Mouse (Mus musculus) embryonic facial prominence, embryonic 12.5 days (tissue): ENCODE results near the gene Rab31. TPM values are rescaled to one million over a fixed set of nuclear protein-coding genes. Genes with fewer than 3 reads are reported as not detected.
A peak's percentile ranks its signal among the peaks of the same experiment; 100 is the strongest.

Experiments
- ATAC-seq: fragments of 200-750 bp; cut with Nextera tagmentation; 2 replicates; pipeline ENCODE4 v1.8.0; 2017; ENCODE audit not compliant: insufficient number of reproducible peaks, insufficient read depth, low FRiP score, low TSS enrichment
- H3K27ac ChIP-seq: fragments of 300-500 bp; sonication (generic); 2 replicates; pipeline ENCODE4 v1.5.1; 2016; ENCODE audit warnings: mild to moderate bottlenecking
- H3K27me3 ChIP-seq: fragments of 300-500 bp; sonication (generic); 2 replicates; pipeline ENCODE4 v1.6.1; 2016; ENCODE audit warnings: mild to moderate bottlenecking, moderate library complexity
- H3K36me3 ChIP-seq: fragments of 300-500 bp; sonication (generic); 2 replicates; pipeline ENCODE4 v1.6.1; 2016; ENCODE audit warnings: mild to moderate bottlenecking
- H3K4me1 ChIP-seq: fragments of 300-500 bp; sonication (generic); 2 replicates; pipeline ENCODE4 v1.6.1; 2016
- H3K4me2 ChIP-seq: fragments of 300-500 bp; sonication (generic); replicated peaks from 2 replicates; pipeline ENCODE4 v1.6.1; 2016; ENCODE audit warnings: mild to moderate bottlenecking, moderate library complexity
- H3K4me3 ChIP-seq: fragments of 300-500 bp; sonication (generic); 2 replicates; pipeline ENCODE4 v1.5.1; 2016; ENCODE audit warnings: mild to moderate bottlenecking
- H3K9ac ChIP-seq: fragments of 300-500 bp; sonication (generic); 2 replicates; pipeline ENCODE4 v1.6.1; 2016; ENCODE audit warnings: mild to moderate bottlenecking, moderate library complexity
- H3K9me3 ChIP-seq: fragments of 300-500 bp; sonication (generic); 2 replicates; pipeline ENCODE4 v1.6.1; 2016; ENCODE audit warnings: mild to moderate bottlenecking, moderate library complexity
- WGBS: fragments of 180-500 bp; shearing (Covaris S2); methylation state at CpG from one replicate; pipeline ENCODE4 v1.1.7; 2016; 5-methylcytosine and 5-hydroxymethylcytosine counted together
- polyA plus RNA-seq: library from polyadenylated mRNA; unstranded; fragments of >200 nt; fragmentation: Nextera tagmentation; extraction: Ambion mirVana; gene quantifications from 2 replicates; pipeline ENCODE4 v1.2.1, GENCODE M21; 2016

The Rab31 gene
- polyA plus RNA-seq, 1 experiment from 2014 or later: 66.7 TPM

- Histone ChIP-seq H3K4me2 (no peak overlapping the region), H3K27ac (no peak overlapping the region), H3K4me1 (no peaks in the 10 kb centered on the region), H3K9ac (no peak overlapping the region), H3K4me3 (no peak overlapping the region), H3K36me3 (peaks cover 8% of the 10 kb centered on the region; the same call in 1 of the 2 replicates), H3K27me3 (no peaks in the 10 kb centered on the region), H3K9me3 (no peaks in the 10 kb centered on the region)
- 94% methylated on average over 12 of the region's 12 CpGs for WGBS
- ATAC-seq: no peak
These were observed 20.9 kb upstream of the Rab31 start for GRCm38 (mm10) chr17:65793307-65793930.

- no peak overlapping the region for H3K9ac ChIP-seq
- H3K4me1 ChIP-seq: no peaks in the 10 kb centered on the region
- H3K9me3 ChIP-seq: no peaks in the 10 kb centered on the region
- WGBS: 90% methylated on average over 2 of the region's 2 CpGs
- H3K4me2 ChIP-seq: no peak overlapping the region
- no peaks in the 10 kb centered on the region for H3K27me3 ChIP-seq
- H3K36me3 ChIP-seq: peaks cover 12% of the 10 kb centered on the region
- H3K27ac ChIP-seq: no peak overlapping the region
- no peak overlapping the region for H3K4me3 ChIP-seq
- ATAC-seq: no peak
These were observed 18.6 kb upstream of the Rab31 start for GRCm38 (mm10) chr17:65791161-65791560.

GRCm38 (mm10) chr17:65789576-65789975 is 17.0 kb upstream of the Rab31 start:
- no peak overlapping the region for H3K4me3 ChIP-seq
- H3K9me3 ChIP-seq: no peaks in the 10 kb centered on the region
- no peak overlapping the region for H3K4me2 ChIP-seq
- peaks cover 8% of the 10 kb centered on the region for H3K4me1 ChIP-seq
- WGBS: 90% methylated on average over 6 of the region's 6 CpGs
- no peak for ATAC-seq
- H3K27me3 ChIP-seq: no peaks in the 10 kb centered on the region
- no peak overlapping the region for H3K27ac ChIP-seq
- H3K36me3 ChIP-seq: peaks cover 15% of the 10 kb centered on the region
- no peak overlapping the region for H3K9ac ChIP-seq

- no peaks in the 10 kb centered on the region for H3K27me3 ChIP-seq
- no peak for ATAC-seq
- H3K9me3 ChIP-seq: no peaks in the 10 kb centered on the region
- WGBS: 73% methylated on average over 12 of the region's 12 CpGs
- H3K4me1 ChIP-seq: peaks cover 11% of the 10 kb centered on the region
- H3K4me3 ChIP-seq: no peak overlapping the region
- peaks cover 13% of the 10 kb centered on the region for H3K36me3 ChIP-seq
- no peak overlapping the region for H3K4me2 ChIP-seq
- H3K27ac ChIP-seq: no peak overlapping the region
- no peak overlapping the region for H3K9ac ChIP-seq
These were observed 16.2 kb upstream of the Rab31 start for GRCm38 (mm10) chr17:65788542-65789291.

GRCm38 (mm10) chr17:65787261-65787660 is 14.7 kb upstream of the Rab31 start:
- Histone ChIP-seq H3K4me3 (no peak overlapping the region), H3K9me3 (no peaks in the 10 kb centered on the region), H3K36me3 (peaks cover 13% of the 10 kb centered on the region), H3K27me3 (no peaks in the 10 kb centered on the region), H3K4me2 (no peak overlapping the region), H3K27ac (no peak overlapping the region), H3K9ac (no peak overlapping the region), H3K4me1 (peaks cover 11% of the 10 kb centered on the region)
- ATAC-seq: no peak
- 91% methylated on average over 4 of the region's 4 CpGs for WGBS

- no peak overlapping the region for H3K9ac ChIP-seq
- no peak for ATAC-seq
These were observed 13.7 kb upstream of the Rab31 start for GRCm38 (mm10) chr17:65786225-65786624.

GRCm38 (mm10) chr17:65785707-65786106 is 13.2 kb upstream of the Rab31 start:
- no peak overlapping the region for H3K27ac ChIP-seq

More at GRCm38 (mm10) chr17:65786225-65786624, 13.7 kb upstream of the Rab31 start:
- no peak overlapping the region for H3K4me3 ChIP-seq
- peaks cover 13% of the 10 kb centered on the region for H3K36me3 ChIP-seq
- no peaks in the 10 kb centered on the region for H3K9me3 ChIP-seq
- H3K4me1 ChIP-seq: peaks cover 14% of the 10 kb centered on the region
- H3K27ac ChIP-seq: no peak overlapping the region
- H3K4me2 ChIP-seq: no peak overlapping the region
- whole genome bisulfite sequencing: 81% methylated on average over 7 of the region's 7 CpGs
- H3K27me3 ChIP-seq: no peaks in the 10 kb centered on the region

GRCm38 (mm10) chr17:65784610-65785140 is 12.1 kb upstream of the Rab31 start:
- Histone ChIP-seq H3K27ac (0 out of 2 replicates have a peak overlapping the region, but pooled peaks have one; percentile 4), H3K4me3 (peak overlapping the region; percentile 96), H3K27me3 (no peaks in the 10 kb centered on the region), H3K4me2 (peak overlapping the region; percentile 59), H3K9ac (no peak overlapping the region; the same call in 1 of the 2 replicates), H3K36me3 (peaks cover 13% of the 10 kb centered on the region), H3K4me1 (peaks cover 14% of the 10 kb centered on the region), H3K9me3 (no peaks in the 10 kb centered on the region)
- WGBS: 66% methylated on average over 8 of the region's 8 CpGs
- ATAC-seq: no peak

More at GRCm38 (mm10) chr17:65785707-65786106, 13.2 kb upstream of the Rab31 start:
- Histone ChIP-seq H3K4me2 (no peak overlapping the region), H3K4me1 (peaks cover 14% of the 10 kb centered on the region), H3K9ac (no peak overlapping the region), H3K36me3 (peaks cover 13% of the 10 kb centered on the region), H3K4me3 (no peak overlapping the region), H3K27me3 (no peaks in the 10 kb centered on the region), H3K9me3 (no peaks in the 10 kb centered on the region)
- ATAC-seq: no peak

DNA sequence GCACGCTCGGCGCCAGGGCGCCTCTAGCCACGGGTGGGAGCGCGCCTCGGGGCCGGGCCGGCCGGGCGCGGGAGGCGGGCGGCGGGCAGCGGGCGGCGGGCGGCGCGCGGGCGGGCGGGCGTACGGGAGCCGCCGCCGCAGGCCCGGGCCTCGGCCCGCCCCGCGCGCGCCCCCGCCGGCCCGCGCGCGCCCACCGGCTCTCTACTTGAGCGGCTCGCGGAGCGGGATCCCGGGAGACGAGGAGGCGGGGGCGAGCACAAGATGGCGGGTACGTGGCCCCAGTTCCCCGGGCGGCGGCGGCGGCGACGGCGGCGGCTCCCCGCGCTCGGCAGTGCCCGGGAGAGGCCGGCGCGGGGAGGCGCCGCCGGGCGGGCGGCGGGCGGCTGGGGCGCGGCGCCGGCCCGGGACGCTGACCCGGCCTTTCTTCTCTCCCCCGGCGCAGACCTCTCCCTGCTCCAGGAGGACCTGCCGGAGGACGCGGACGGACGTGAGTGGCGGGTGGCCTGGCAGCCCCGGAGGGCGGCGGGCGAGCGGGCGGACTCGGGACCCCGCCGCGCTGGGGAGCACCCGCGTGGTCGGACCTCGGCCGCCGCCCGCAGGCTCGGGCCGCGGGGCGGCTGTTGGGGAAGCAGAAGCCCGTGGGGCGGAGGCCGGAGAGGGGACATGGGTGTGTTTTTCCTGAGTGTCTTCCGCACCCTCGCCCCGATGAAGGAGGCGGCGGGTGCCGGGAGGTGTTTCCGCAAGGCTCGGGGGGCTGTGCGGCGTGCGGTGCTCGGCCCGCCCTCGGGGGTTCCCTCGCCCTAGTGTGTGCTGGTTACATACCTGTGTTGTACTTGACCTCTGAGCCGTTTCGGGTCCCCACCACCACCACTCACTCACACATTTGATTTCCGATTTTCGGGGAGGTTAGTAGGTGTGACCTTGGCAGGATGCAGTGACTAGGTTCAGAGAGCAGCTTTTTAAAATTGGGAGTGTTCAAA is 10.9 kb upstream of the Rab31 start:
- peak overlapping the region; percentile 59 for H3K4me2 ChIP-seq
- peak overlapping the region; percentile 98 for H3K9ac ChIP-seq
- no peaks in the 10 kb centered on the region for H3K9me3 ChIP-seq
- H3K36me3 ChIP-seq: peaks cover 13% of the 10 kb centered on the region
- peak overlapping the region; percentile 96 for H3K4me3 ChIP-seq
- peak overlapping the region; percentile 99 for H3K27ac ChIP-seq
- peaks cover 14% of the 10 kb centered on the region for H3K4me1 ChIP-seq
- WGBS: under 1% methylated on average over 40 of the region's 135 CpGs
- no peaks in the 10 kb centered on the region for H3K27me3 ChIP-seq
- peak; percentile 50 for ATAC-seq

DNA sequence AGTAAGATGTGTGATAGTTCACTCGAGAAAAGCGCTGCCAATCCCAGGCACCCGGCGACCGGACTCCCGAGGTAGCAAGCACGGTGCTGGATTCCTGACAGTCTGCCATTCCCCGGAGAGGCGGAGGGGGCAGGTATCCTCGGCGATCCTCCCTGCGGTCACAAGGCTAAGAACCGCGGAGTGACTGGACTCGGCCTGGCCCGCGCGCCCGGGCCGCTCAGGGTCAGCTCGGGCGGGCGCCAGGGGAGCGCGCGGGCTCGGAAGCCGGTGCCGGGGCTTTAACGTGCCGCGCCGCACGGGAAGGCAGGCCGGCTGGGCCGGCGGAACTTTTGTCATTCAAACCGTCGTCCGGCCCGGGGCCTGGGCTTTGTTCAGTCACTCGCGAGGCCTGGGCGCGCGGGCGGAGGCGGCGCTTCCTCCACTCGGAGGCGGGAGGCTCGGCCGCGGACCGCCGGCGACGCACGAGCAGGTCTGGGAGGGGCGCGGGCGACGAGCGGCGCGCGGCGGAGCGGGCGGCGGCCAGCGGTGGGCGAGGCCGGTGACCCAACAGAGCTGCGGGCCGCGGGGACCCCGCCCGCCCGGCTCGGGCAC is 10.1 kb upstream of the Rab31 start, which contains the start of gene Ppp4r1:
Gene Ppp4r1, plus strand, starts transcription at position 23 of the 591 bp plus-strand sequence.
- Histone ChIP-seq H3K27ac (peak within 1 kb of the TSS; percentile 99), H3K36me3 (peaks cover 13% of the 10 kb centered on the region), H3K27me3 (no peaks in the 10 kb centered on the region), H3K9me3 (no peaks in the 10 kb centered on the region), H3K4me1 (peaks cover 14% of the 10 kb centered on the region), H3K4me3 (peak within 1 kb of the TSS; percentile 96), H3K9ac (peak within 1 kb of the TSS; percentile 98), H3K4me2 (peak within 1 kb of the TSS; percentile 57)
- ATAC-seq: peak; percentile 83
- WGBS: under 1% methylated on average over 54 of the region's 81 CpGs

DNA sequence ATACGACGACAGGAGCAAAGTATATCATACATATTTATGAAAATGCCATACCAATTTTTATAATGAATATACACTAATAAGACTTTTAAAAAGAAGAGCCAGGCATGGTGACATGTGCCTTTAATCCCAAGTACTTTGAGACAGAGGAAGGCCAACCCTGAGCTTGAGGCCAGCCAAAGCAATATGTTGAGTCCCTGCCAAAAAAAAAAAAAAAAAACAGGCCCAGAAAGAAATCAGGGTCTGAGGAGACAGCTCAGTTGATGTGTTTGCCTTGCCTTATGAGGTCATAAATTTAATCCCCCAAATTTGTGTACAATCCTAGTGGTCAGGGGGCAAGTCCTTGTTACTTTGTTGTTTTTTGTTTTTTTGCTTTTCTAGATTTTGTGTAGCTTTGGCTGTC is 8.4 kb upstream of the Rab31 start:
- ATAC-seq: no peak
- H3K4me1 ChIP-seq: peaks cover 14% of the 10 kb centered on the region
- H3K9me3 ChIP-seq: no peaks in the 10 kb centered on the region
- H3K4me3 ChIP-seq: no peak overlapping the region
- WGBS: 88% methylated on average over 2 of the region's 2 CpGs
- no peak overlapping the region for H3K9ac ChIP-seq
- H3K4me2 ChIP-seq: no peak overlapping the region
- no peaks in the 10 kb centered on the region for H3K27me3 ChIP-seq
- H3K27ac ChIP-seq: no peak overlapping the region
- H3K36me3 ChIP-seq: peaks cover 8% of the 10 kb centered on the region; the same call in 1 of the 2 replicates
